Mouse (Mus musculus): ENCODE data around the gene Tln2.

Gene Tln2

DNA sequence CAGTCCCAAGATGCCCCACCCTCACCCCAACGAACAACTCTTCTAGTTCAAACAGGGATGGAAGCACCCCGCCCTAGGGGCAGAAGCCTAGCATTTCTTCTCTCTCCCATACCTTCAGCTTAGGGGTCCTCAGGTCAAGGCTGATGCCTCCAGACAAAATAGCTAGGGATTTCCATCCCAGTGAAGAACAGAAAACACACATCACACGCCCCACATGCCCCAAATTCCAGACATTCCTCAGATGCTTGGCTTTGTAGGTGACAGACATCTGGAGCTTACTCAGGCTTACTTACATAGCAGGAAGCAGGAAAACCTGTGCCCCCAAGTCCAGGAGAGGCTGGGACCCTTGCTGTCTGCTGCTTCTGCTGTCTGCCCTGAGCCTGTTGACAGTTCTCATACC lies 351.1 kb downstream of the Tln2 start:
- DNase-seq (ENCODE audit: low spot score) = no peak

DNA sequence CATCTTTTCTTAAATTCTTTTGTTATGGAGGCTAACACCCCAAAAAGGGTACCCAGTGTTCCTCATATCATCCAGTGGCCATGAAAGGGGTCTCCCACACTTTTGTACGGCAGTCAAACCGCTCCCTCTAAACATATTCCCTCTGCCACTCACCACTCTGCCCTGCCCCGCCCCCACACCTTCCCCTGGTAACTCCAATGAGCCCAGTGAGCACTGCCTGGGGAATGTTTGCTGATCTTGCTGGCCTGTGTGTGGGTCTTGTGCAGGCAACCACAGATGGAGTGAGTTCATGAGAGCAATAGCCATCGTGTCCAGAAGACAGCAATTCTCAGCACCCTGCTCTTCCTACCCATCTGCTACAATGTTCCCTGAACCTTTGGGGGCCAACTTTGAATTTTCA lies 354.3 kb downstream of the Tln2 start:
- DNase-seq (ENCODE audit: low spot score) = no peak

DNA sequence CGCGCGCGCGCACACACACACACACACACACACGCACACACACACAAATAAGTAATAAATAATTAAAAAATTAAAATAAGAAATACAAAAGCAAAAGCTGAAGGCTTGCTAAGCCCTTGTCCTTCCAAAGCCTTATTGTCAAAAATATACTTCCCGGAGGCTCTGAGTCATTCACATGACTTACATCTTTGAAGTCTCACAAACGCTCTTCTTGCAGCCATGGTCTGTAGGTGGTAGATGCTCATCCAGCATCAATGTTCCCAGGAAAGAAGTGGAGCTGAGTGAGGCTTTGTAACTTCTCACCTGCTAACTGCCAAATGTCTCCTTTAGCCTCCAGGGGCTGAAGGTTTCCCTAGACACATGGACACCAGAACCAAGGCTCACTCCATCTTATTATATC lies 362.9 kb downstream of the Tln2 start:
- DNase-seq (ENCODE audit: low spot score) = no peak

DNA sequence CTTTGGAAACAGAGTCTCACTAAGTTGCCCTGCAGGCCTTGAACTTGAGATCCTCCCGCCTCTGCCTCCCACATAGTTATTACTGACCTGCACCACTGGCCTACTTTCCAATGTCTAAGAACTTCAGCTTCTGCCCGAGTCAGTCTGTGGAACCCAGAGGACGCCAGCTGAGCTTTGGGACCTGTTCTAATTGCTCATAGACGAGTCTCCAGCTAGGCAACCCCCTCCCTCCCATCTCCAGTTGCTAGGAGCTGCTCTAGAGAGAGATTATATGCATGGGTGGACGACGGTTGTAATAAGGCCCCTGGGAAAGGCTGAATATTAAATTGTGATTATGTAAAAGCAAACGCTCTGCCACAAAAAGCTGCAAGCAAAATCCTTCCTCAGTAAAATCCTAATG lies 364.2 kb downstream of the Tln2 start:
- no peak for DNase-seq (ENCODE audit: low spot score)

DNA sequence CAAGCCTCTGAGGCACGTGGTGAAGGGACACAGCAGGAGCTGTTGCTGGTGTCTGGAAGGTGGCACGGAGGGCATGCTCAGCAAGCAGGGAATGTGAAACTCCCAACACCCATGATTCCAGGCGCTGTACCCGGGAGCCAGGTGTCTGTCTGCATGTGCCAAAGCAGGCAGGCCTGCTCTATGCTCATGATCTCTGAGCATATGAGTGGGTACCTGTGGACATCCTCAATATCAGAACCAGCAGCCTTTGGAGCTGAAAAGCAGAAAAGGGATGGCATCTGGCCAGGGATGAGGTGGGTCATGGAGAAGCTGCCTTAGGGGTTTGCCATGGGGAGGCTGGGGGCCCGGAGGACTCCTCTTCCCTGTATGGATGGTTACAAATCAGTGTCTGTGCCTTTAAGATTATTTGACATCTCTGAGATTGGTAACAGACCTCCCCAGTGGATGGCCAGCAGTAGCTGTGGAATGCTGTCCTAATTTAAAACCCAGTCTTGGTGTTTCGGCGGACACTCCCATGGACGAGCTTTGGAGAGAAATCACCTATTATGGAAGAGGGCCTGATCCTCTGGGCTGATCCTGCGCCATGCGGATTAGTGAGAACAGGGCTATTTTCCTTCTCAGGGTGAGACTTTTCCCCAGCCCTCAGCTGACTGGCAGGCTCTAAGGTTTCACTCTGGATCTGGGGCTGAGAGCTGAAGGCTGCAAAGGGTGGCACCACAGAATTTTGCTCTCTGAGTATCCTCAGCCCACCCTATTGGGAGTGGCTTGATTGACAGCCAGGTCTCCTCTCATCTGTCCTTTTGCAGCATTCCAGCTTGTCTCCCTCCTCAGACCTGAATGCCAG lies 367.8 kb downstream of the Tln2 start:
- DNase-seq (ENCODE audit: low spot score) = no peak

DNA sequence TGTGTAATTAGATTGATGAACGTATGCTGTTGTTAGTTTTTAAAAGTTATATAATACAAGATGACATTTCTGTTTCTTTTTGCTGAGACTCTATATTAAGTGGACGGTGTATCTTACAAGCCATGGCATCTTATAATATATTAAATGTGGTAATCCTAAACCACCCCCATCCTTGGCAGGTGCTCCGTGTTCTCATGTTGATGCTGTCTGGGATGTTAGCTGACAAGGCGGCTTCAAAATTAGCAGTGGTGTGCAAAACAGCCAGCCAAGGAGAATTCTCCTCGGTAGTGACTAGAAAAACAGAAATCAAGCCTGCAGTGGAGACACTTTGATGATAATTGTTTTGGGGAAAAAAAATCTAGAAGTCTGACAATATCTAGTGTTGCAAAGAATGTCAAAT lies 371.8 kb downstream of the Tln2 start:
- no peak for DNase-seq (ENCODE audit: low spot score)

DNA sequence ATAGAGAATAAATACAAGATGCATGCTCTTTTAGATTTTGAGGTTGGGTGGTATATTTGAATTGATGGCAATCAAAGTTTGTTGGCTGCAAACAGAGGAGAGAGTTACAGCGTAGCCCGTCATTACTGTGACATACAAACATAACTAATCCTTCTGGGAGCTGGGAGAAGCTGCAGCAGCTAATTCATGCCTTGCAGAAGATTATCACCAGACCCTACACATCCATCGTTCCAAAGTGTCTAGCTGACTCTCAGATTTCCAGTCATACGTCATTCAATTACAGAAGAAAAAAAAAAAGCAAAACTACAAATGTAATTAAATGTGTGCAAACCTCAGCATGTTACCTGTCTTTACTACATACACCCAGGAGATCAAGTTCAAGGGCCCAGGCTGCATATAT lies 372.3 kb downstream of the Tln2 start:
- no peak for DNase-seq (ENCODE audit: low spot score)

DNA sequence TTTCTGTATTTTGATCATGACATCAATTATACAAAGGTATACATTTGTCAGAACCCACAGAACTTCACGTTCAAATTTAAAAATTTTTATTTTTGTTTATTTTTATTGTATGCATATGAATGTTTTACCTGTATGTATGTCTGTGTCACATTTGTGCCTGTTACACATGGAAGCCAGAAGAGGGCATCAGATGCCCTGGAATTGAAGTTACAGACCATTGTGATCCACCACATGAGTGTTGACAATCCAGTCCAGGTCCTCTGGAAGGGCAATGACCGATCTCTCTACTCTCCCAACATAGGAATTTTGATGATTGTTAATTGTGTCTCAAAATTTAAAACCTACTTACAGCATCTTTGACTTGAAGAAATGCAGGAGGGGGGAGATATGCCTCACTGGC lies 374.9 kb downstream of the Tln2 start:
- no peak for DNase-seq (ENCODE audit: low spot score)

DNA sequence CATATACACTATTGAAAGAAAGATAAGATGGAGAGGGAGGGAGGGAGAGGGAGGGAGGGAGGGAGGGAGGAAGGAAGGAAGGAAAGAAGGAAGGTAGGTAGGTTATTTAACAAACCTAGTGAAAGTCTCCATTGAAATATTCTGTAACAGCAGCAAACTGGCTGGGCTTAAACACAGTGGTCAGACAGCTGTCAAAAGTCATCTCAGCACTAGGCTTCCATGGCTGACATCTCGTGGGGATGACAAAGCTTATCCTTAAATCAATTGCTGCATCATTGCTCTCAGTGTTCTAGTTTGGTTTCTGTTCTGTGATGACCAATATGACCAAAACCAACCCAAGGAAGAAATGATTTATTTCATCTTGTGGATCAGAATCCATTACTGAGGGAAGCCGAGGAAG lies 376.0 kb downstream of the Tln2 start:
- DNase-seq (ENCODE audit: low spot score) = no peak

DNA sequence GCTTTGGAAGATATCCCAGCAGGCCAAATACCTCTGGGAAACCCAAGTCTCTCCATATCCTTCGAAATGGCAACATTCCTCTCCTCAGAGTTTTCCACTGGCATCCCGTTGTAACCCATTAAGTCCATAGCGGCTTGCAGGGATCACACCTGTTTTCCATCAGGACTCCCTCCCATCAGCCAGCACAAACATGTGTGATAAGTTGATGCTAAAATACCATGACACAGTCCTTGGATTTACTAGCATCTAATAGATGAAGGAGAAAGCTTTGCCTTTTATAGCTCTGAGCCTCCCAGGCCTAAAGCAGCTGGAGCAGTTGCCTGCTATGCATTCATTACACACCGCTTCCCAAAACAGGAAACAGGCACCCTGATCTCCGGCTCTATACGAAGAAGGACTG lies 377.5 kb downstream of the Tln2 start:
- no peak for DNase-seq (ENCODE audit: low spot score)

DNA sequence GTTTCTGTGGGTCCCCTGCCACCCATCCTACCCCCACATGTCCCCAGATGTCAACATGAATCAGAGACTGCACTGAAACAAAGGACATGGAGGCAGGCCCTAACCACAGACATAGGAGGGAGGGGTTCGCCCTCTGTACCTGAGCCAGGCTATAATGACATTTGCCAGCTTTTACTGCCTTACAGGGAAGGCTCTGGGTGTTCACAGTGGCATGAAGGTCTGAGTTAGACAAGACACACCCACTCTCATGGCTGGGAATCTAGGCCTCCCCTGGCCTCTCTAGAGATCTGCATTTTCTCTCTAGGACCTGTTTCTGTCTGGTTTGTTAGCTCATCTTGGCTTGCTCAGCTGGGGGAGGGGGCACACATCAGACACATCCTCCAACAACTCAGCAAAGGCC lies 380.8 kb downstream of the Tln2 start:
- DNase-seq (ENCODE audit: low spot score) = no peak

DNA sequence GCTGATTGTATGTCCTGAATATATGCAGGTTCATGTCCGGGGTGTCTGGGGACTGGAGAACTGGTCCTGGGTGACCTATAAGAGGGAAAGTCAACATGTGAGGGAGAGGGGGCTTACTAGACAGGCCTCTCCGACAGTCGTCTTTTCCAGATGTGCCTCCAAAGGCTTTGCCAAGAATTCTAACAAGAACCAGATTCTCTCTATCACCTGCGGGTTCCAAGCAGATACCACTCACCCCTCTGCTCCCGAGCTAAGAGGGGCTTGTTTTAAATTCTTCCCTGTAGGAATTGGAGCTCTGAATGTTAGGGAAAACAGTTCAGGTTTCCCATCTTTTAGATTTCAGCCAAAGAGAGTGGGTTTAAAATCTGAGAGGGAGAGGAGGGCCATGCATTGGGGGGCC lies 381.3 kb downstream of the Tln2 start:
- DNase-seq (ENCODE audit: low spot score) = no peak

DNA sequence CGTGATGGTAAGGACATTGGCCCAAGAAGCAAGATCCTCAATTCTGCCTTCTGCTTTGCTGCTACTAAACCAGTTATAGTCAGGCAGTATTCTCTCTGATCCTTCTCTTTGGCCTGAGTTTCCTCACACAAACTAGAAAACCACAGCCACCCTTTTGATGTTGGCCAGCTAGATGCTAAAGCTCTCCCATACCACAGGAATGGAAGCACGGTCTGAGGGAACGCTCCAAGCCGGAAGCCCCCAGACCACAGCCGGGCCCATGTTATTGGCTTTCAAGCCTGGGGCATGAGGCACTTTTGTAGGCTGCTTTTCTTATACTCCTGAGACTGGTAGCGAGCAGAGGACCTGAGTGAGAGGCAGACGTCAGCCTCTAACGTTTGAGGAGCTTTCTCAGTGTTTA lies 383.4 kb downstream of the Tln2 start:
- DNase-seq (ENCODE audit: low spot score) = no peak

DNA sequence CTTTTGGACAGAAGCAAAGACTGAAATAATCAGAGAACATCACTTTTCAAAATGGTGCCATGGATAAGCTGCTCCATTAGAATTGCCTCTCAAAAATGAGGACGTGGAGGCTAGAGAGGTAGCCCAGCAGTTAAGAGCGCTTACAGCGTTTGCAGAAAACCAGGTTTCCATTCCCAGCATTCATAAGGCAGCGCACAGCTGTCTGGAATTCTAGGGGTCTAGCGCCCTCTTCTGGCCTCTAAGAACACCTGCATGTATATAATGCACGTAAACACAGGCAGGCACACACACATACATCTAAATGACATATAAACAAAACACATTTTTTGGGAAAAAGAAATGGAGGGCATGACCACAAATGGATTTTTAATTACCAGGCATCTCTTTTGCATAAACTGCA lies 385.7 kb downstream of the Tln2 start:
- DNase-seq (ENCODE audit: low spot score) = no peak

DNA sequence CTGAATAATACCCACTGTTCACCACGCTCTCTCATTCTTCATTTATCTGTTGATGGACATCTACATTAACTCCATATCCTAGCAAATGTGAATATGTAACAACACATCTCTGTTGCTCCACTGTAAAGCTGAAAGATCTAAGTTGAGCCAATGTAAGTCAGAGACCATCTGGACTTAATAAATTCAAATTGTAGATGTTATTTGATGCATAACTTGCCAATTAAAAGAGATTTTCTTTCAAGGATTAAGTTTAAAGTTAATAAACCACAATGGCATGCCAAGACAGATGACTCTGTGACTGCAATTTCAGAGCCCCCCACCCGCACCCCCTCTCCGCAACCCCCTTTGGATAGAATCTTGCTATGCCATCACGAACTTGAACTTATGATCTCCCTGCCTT lies 386.3 kb downstream of the Tln2 start:
- DNase-seq (ENCODE audit: low spot score) = no peak

DNA sequence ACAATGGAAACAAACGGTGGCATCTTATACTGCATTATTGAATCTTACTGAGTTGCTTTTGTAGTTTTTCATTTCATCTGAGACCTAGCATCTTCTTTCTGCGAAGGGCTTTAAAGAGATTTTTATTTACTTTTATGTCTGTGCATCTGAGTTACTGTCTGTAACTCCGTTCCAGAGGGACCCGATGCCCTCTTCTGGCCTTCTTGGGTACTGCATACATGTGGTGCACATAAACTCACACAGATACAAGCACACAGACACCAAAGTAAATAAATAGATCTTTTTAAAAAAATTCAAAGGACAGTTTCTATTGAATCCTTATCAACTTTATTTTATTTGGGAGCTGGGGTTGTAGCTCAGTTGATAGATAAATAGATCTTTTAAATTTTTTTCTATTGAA lies 388.1 kb downstream of the Tln2 start:
- no peak for DNase-seq (ENCODE audit: low spot score)

DNA sequence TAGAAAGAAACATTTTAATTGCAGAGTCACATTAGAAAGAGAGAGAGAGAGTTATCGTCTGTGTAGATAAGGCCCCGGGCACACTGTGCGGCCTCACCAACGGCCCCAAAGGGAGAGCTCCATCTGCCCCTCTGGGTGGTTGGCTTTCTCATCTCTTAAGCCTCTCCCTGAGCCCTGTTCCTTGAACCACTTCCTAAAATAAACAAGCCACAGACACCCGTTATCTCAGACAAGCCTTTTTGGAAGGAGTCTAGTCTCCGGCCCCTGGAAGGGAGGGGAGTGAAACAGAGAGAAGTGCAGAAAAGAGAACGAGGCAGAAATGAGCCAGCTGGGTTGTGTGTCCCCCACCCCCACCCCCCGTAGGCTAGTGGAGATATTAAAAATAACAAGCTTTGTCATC lies 388.7 kb downstream of the Tln2 start:
- no peak for DNase-seq (ENCODE audit: low spot score)

DNA sequence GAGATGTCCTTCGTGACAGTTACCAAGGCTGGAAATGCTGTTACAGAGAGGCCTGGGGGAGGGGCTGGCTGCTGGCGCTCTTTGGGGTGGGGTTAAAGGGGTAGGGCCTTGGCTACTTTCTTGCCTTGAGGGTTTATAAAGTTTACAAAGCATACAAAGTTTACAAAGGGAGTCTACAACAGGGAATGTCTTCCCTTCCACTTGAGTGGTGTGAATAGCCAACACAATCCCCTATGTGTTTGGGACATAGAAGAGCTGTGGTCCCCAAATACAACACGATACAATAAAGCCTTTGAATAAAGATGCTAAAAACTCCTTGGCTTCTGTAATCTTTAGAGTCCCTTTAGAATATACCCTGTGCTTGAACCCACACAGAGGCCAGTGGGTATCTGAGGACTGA lies 389.5 kb downstream of the Tln2 start:
- no peak for DNase-seq (ENCODE audit: low spot score)
